Mouse (Mus musculus) embryonic facial prominence, embryonic 14.5 days (tissue): Measurements from ENCODE around the gene Gm128. TPM values are rescaled to one million over a fixed set of nuclear protein-coding genes. Genes with fewer than 3 reads are reported as not detected.

ENCODE experiments used
- ATAC-seq: fragments of 200-750 bp; cut with Nextera tagmentation; 2 replicates; pipeline ENCODE4 v1.8.0; 2017; ENCODE audit warnings: low read depth, moderate number of reproducible peaks, moderate TSS enrichment
- DNase-seq: peaks from one replicate; pipeline ENCODE4 v3.0.0-alpha.2; 2015; ENCODE audit warnings: low spot score
- H3K27ac ChIP-seq: fragments of 300-500 bp; sonication (generic); replicated peaks from 2 replicates; pipeline ENCODE4 v1.5.1; 2014; ENCODE audit warnings: low read depth, mild to moderate bottlenecking, low read length, moderate library complexity
- H3K27me3 ChIP-seq: fragments of 300-500 bp; sonication (generic); replicated peaks from 2 replicates; pipeline ENCODE4 v1.6.1; 2014; ENCODE audit warnings: low read length; ENCODE audit not compliant: control insufficient read depth, insufficient read depth
- H3K36me3 ChIP-seq: fragments of 300-500 bp; sonication (generic); 2 replicates; pipeline ENCODE4 v1.6.1; 2014; ENCODE audit warnings: low read length, mixed read lengths; ENCODE audit not compliant: control insufficient read depth, insufficient read depth
- H3K4me1 ChIP-seq: fragments of 300-500 bp; sonication (generic); 2 replicates; pipeline ENCODE4 v1.6.1; 2014; ENCODE audit warnings: antibody characterized with exemption, low read length; ENCODE audit not compliant: control insufficient read depth, insufficient read depth
- H3K4me2 ChIP-seq: fragments of 300-500 bp; sonication (generic); 2 replicates; pipeline ENCODE4 v1.6.1; 2014; ENCODE audit warnings: low read depth, mild to moderate bottlenecking, low read length, moderate library complexity, mixed read lengths
- H3K4me3 ChIP-seq: fragments of 300-500 bp; sonication (generic); 2 replicates; pipeline ENCODE4 v1.5.1; 2014; ENCODE audit warnings: low read depth, mild to moderate bottlenecking, low read length
- H3K9ac ChIP-seq: fragments of 300-500 bp; sonication (generic); 2 replicates; pipeline ENCODE4 v1.6.1; 2014; ENCODE audit warnings: low read depth, mild to moderate bottlenecking, low read length, moderate library complexity, mixed read lengths
- H3K9me3 ChIP-seq: fragments of 300-500 bp; sonication (generic); 2 replicates; pipeline ENCODE4 v1.6.1; 2016; ENCODE audit warnings: low read length; ENCODE audit not compliant: control insufficient read depth
- WGBS: fragments of 180-500 bp; shearing (Covaris S2); extraction: QIAGEN DNeasy Blood & Tissue Kit; methylation state at CpG from one replicate; pipeline ENCODE4 v1.1.7; 2014; 5-methylcytosine and 5-hydroxymethylcytosine counted together
- polyA plus RNA-seq: library from polyadenylated mRNA; unstranded; fragments of >200 nt; fragmentation: Nextera tagmentation; extraction: Ambion mirVana; gene quantifications from 2 replicates; pipeline ENCODE4 v1.2.1, GENCODE M21; 2014

Gm128 gene
- polyA plus RNA-seq, 1 experiment from 2014 or later = 0.38 TPM

GRCm38 (mm10) chr3:95239971-95240370 is 1.4 kb downstream of the Gm128 start:
- WGBS = 83% methylated on average over 12 of the region's 12 CpGs
- no peaks in the 10 kb centered on the region for H3K4me1 ChIP-seq
- H3K36me3 ChIP-seq = peaks cover 38% of the 10 kb centered on the region
- H3K9ac ChIP-seq = no peak overlapping the region
- no peak overlapping the region for H3K27ac ChIP-seq
- no peaks in the 10 kb centered on the region for H3K27me3 ChIP-seq
- no peak overlapping the region for H3K4me2 ChIP-seq
- ATAC-seq = no peak
- H3K4me3 ChIP-seq = no peak overlapping the region
- DNase-seq = no peak
- H3K9me3 ChIP-seq = no peaks in the 10 kb centered on the region

- Histone ChIP-seq H3K27ac (no peak overlapping the region), H3K36me3 (peaks cover 47% of the 10 kb centered on the region), H3K4me2 (no peak overlapping the region), H3K27me3 (no peaks in the 10 kb centered on the region), H3K4me1 (no peaks in the 10 kb centered on the region), H3K9ac (no peak overlapping the region), H3K9me3 (no peaks in the 10 kb centered on the region), H3K4me3 (no peak overlapping the region)
- 87% methylated on average over 6 of the region's 6 CpGs for WGBS
- no peak; the same call in 1 of the 2 replicates for ATAC-seq
- DNase-seq = no peak
Measured at GRCm38 (mm10) chr3:95239022-95239421, 2.4 kb downstream of the Gm128 start.

- DNase-seq (no peak), ATAC-seq (no peak)
- Histone ChIP-seq H3K27me3 (no peaks in the 10 kb centered on the region), H3K9ac (no peak overlapping the region), H3K27ac (no peak overlapping the region), H3K36me3 (peaks cover 57% of the 10 kb centered on the region), H3K4me2 (no peak overlapping the region), H3K9me3 (no peaks in the 10 kb centered on the region), H3K4me1 (no peaks in the 10 kb centered on the region), H3K4me3 (no peak overlapping the region)
- WGBS = 80% methylated on average over 8 of the region's 8 CpGs
Measured at GRCm38 (mm10) chr3:95237541-95238099, 3.8 kb downstream of the Gm128 start.

- no peak overlapping the region for H3K9ac ChIP-seq
- no peaks in the 10 kb centered on the region for H3K9me3 ChIP-seq
- ATAC-seq (no peak), DNase-seq (no peak)
- H3K27me3 ChIP-seq = no peaks in the 10 kb centered on the region
- no peak overlapping the region for H3K4me3 ChIP-seq
- peaks cover 69% of the 10 kb centered on the region for H3K36me3 ChIP-seq
- H3K4me2 ChIP-seq = no peak overlapping the region
- no peak overlapping the region for H3K27ac ChIP-seq
- peaks cover 6% of the 10 kb centered on the region for H3K4me1 ChIP-seq
- WGBS = 60% methylated on average over 23 of the region's 23 CpGs
Measured at GRCm38 (mm10) chr3:95235386-95236301, 5.8 kb downstream of the Gm128 start.

- Histone ChIP-seq H3K36me3 (peaks cover 69% of the 10 kb centered on the region), H3K9ac (no peak overlapping the region), H3K9me3 (no peaks in the 10 kb centered on the region), H3K27ac (no peak overlapping the region), H3K4me3 (no peak overlapping the region), H3K27me3 (no peaks in the 10 kb centered on the region), H3K4me1 (peaks cover 13% of the 10 kb centered on the region), H3K4me2 (no peak overlapping the region)
- WGBS = 84% methylated on average over 16 of the region's 16 CpGs
- ATAC-seq (no peak), DNase-seq (no peak)
Measured at GRCm38 (mm10) chr3:95233303-95233980, 8.0 kb downstream of the Gm128 start.

- no peak overlapping the region for H3K27ac ChIP-seq
- H3K9ac ChIP-seq = no peak overlapping the region
- peaks cover 62% of the 10 kb centered on the region for H3K36me3 ChIP-seq
- no peaks in the 10 kb centered on the region for H3K27me3 ChIP-seq
- no peak for DNase-seq
- H3K9me3 ChIP-seq = no peaks in the 10 kb centered on the region
- WGBS = 84% methylated on average over 7 of the region's 7 CpGs
- H3K4me2 ChIP-seq = no peak overlapping the region
- ATAC-seq = no peak
- H3K4me3 ChIP-seq = no peak overlapping the region
- peaks cover 13% of the 10 kb centered on the region for H3K4me1 ChIP-seq
Measured at GRCm38 (mm10) chr3:95232771-95233170, 8.6 kb downstream of the Gm128 start.

GRCm38 (mm10) chr3:95231298-95232221 is 9.8 kb downstream of the Gm128 start, which contains the start of gene Mllt11:
TSS of gene Mllt11 (minus strand) at chr3:95232171.
- no peak for DNase-seq
- Histone ChIP-seq H3K4me2 (peak within 1 kb of the TSS; percentile 92), H3K4me3 (peak within 1 kb of the TSS; percentile 86; the same call in 1 of the 2 replicates), H3K27me3 (no peaks in the 10 kb centered on the region), H3K36me3 (peaks cover 50% of the 10 kb centered on the region), H3K9ac (peak within 1 kb of the TSS; percentile 44), H3K27ac (peak within 1 kb of the TSS; percentile 96; the same call in 1 of the 2 replicates), H3K4me1 (peaks cover 20% of the 10 kb centered on the region), H3K9me3 (no peaks in the 10 kb centered on the region)
- WGBS = 74% methylated on average over 13 of the region's 13 CpGs
- no peak for ATAC-seq
